Mouse (Mus musculus): Measurements from ENCODE around the gene 4930590J08Rik.
"Not testable (repeated sequence)": the region's sequence is repeated elsewhere in the genome, so short reads cannot be mapped to it uniquely, and the experiment has no call there.

4930590J08Rik gene

GRCm38 (mm10) chr6:91902509-91902908, at the start of gene 4930590J08Rik:
Gene 4930590J08Rik, plus strand, starts transcription at chr6:91902809.
- not testable (repeated sequence) for DNase-seq

DNA sequence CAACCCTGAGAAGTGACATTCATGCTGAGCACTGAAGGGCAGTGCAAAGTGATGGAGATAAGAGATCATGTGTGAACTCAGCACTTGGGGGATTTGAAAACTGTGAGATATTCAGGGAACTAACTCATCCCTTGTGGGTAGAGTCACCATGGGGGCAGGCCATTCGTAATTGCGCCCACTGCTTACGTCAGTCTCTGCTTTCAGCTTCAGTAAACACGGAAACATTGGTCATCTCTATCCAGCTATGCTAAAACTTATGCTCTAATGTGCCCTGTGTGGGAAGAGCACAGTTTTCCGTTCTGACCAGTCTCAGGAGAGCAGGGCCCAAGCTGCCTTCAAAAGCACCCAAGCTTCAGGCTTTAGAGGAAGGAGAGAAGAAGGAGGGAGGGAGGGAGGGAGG, 44.3 kb upstream of the 4930590J08Rik start:
- DNase-seq: no peak

- no peak for DNase-seq
Observed at GRCm38 (mm10) chr6:91862848-91863247, 39.8 kb upstream of the 4930590J08Rik start.

GRCm38 (mm10) chr6:91864595-91864994, 38.0 kb upstream of the 4930590J08Rik start:
- no peak for DNase-seq

DNA sequence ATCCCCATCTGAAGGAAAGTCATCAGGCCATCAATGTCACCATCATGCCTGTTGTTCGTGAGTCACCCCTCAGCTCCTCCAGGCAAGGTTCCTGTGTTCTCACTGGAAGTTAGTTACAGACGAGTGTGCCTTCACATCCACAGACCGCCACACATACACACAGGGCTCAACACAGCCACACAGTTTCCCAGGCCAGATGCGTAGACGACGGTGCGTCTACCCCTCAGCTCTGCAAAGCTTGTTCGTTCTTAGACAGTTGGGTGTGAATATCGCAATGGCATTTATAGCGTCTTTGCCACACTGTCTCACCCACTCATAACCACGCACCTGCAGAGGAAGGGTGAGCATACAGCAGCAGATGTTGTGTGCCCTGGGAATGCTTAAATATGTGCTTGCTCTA, 37.0 kb upstream of the 4930590J08Rik start:
- DNase-seq: no peak

GRCm38 (mm10) chr6:91868091-91868490, 34.5 kb upstream of the 4930590J08Rik start:
- DNase-seq: no peak

DNA sequence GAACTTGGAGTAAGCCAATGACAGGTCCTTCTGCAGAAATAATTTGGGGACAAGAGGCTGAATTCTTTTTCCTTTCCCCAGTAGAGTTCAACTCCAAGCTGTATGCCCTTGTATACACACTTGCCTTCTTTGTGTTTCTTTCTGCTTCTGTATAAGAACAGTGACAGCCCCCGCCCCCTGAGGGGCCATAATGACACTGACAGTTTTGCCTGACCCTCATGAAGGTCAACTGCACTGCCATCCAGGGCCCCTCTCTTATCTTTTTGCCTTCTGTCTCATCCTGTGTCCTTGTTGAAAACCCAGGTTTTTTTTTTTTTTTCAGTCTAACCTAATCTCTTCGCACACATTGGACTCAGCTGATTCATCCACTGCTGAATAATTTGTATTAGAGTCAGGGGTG, 29.8 kb upstream of the 4930590J08Rik start:
- DNase-seq: no peak

GRCm38 (mm10) chr6:91877885-91878651, 24.5 kb upstream of the 4930590J08Rik start, which contains the start of gene Ccdc174:
Gene Ccdc174, plus strand, starts transcription at chr6:91878053.
- peak; percentile 90 for DNase-seq

- DNase-seq: no peak
Observed at GRCm38 (mm10) chr6:91883859-91884258, 18.8 kb upstream of the 4930590J08Rik start.

DNA sequence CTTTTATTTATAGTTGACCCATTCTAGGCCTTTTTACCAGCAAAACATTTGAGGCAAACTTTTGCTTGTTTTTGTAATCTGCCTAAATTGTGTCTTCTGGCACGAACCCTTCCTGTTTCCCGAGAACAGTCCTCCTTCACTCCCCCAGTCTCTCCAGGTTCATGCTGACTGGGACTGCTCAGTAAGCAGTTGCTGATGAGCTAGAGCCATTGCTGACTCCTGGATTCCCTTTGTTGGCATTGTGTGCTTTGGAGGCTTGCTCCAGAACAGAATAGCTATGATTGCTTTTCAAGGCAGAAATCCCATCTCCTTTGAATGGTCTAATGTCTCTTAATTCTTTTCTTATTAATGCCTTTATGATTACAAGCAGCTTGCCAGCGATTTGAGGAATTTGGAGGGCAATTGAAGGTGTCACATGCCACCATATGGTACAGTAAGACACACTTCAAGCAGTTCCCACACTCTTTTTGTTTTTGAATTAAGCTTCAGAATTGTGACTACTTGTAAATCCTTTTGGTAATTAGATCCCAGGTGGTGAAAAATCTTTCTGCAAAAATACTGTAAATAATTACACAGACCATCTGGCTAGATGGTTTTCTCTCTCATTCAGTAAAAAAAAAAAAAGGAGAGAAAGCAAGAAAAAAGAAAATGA, 13.2 kb upstream of the 4930590J08Rik start:
- DNase-seq: no peak

DNA sequence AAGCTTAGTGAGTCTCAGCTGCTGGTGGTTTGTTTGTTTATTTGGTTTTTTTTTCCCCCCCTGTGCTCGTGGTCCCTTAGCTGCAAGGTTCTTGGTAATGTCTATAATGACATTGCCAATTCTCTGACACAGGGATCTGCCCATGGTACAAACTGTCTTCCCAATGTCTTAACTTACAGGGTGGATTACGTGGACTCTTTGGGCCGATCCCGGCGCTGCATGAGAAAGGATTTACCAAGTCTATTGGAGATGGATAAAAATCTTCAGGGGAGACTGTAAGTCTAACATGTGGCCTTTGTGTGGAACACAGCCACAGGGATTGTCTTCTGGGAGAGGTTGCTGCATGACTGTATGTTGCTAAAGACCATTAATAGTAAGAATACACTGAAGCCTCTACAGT, 12.0 kb upstream of the 4930590J08Rik start:
- DNase-seq: no peak

GRCm38 (mm10) chr6:91891776-91892175, 10.8 kb upstream of the 4930590J08Rik start:
- no peak for DNase-seq

- no peak for DNase-seq
Observed at GRCm38 (mm10) chr6:91896783-91897182, 5.8 kb upstream of the 4930590J08Rik start.

DNA sequence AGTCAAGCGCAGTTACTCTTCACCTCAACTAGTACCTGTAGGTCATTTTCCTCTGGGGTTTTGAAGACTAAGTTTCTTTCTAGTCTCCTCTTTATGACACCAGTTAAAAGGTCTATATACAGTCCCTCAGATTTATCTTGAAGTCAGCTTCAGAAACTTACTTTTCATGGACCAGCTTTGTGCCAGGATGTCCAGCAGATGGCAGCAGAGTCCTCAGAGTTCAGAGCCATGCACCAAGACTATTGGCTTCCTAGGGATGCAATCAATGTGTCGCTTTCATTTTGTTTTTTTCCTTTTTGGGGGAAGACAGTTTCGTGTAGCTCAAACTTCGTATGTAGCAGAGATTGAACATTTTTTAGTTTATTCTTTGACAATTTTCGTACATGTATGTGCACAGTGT, 1.1 kb upstream of the 4930590J08Rik start:
- DNase-seq: peak; percentile 37

DNA sequence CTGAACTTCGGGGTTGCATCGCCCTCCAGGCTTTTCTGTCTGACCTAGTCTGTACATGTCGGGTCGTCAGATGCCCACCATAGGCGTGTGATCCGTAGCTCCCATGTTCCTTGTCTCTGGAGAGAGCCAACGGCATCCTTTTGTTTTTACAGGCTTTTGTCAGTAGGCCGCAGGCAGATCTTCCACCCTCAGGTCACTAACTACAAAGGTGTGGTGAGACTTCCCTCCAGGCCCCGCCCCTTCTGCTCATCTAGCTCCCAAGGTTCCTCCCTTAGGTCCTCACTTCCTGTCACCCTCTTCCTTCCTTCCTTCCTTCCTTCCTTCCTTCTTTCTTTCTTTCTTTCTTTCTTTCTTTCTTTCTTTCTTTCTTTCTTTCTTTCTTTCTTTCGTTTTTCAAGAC, 11.4 kb downstream of the 4930590J08Rik start:
- DNase-seq: no peak

GRCm38 (mm10) chr6:91917286-91917685, 14.7 kb downstream of the 4930590J08Rik start:
- no peak for DNase-seq

GRCm38 (mm10) chr6:91917716-91918115, 15.1 kb downstream of the 4930590J08Rik start:
- DNase-seq: no peak

- no peak for DNase-seq
Observed at GRCm38 (mm10) chr6:91931231-91931630, 28.6 kb downstream of the 4930590J08Rik start.

DNA sequence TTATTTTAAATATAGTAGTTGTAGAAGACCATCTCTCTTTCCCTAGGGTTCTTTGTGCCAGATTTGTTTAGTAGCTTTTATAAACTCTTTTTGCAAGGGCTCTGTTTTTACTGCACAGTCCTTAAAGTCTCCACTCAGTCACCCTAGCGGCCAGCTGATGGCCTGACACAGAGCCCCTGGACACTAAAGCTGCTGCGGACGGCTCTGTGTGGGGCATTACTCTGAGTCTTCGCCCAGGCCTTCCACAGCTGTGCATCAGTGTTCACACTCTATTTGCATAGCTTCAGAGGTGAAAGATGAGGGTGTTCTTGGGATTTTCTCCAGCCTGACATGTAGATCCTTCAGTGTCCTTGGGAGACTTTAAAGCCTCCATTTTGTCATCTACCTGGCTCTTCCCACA, 35.9 kb downstream of the 4930590J08Rik start:
- no peak for DNase-seq

DNA sequence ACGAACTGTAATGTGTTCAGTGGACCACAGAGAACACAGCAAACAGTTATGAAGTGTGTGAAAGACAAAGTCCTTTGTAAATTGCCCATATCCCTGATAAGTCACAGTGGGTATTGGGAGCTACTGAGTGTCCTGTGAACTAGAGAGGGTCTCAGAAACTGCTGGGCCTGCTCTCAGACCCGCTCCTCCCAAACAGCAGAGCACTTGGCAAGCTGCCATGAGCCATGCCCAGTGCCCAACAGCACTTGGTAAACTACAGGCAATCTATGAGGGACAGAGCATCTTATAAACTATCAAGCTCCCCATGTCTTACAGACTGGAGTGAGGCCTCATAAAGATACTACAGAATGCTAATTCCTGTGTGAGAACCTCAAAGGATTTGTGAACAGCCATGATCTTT, 45.8 kb downstream of the 4930590J08Rik start:
- no peak for DNase-seq

DNA sequence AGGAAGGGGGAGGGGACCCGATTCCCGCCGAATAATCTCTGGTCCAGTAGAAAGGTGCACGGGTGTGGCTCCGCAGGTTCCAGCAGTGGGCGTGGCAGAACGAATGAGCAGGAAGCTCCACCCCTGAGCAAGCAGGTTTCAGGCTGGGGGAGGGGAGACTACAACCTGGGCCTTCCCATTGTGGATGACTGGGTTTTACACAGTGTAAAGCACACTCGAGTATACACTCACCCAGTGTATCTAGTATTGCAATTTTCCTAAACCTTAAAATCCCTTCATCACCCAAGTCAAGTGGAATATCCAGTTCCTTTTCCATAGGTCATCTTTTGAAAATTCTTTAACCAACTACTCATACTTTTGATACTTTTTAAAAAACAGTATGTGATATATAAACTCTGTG, 55.4 kb downstream of the 4930590J08Rik start:
- DNase-seq: not testable (repeated sequence)

DNA sequence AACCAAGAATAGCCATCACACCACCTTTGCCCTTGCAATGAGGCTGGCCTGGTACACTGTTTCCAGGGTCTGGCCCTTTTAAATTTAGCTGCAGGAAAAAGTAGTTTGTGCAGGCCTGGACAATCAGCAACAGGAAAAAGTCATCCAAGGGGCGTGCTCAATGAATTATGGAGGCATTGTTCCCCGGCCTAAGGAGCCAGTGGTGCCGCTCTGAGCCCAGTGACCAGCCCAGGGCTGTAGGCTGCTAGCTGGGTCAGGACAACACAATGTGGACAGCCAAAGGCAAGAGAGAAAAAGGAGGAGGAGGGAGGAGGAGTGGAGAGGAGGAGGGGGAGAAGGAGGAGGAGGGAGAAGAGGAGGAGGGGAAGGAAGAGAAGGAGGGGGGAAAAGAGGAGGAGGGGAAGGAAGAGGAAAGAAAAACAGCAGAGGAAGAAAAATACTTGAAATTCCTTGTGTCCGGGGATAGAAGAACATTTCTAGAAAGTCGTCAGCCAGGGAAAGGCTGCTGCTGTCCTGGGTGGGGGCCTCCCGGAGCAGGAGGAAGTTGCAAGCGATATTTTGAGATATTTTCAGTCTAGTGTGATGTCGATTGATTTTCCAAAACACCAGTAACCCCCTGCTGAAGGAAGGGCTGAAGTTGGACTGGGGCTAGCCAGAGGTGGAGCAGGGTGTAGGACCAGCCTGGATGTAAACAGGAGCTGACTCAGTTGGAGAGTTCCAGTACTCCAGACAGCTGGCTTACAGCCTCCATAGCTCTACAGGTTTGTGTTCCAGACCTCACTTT, 57.6 kb downstream of the 4930590J08Rik start:
- DNase-seq: no peak

GRCm38 (mm10) chr6:91963429-91963828, 60.8 kb downstream of the 4930590J08Rik start:
- no peak for DNase-seq

GRCm38 (mm10) chr6:91965060-91965459, 62.5 kb downstream of the 4930590J08Rik start:
- DNase-seq: no peak
